Mouse (Mus musculus): ENCODE data around the gene Pld5.

The Pld5 gene

GRCm38 (mm10) chr1:175950421-175950820, 324.7 kb downstream of the Pld5 start:
- DNase-seq (ENCODE audit: low read depth), result no peak

- DNase-seq (ENCODE audit: low read depth), result no peak
These were observed 328.3 kb downstream of the Pld5 start for GRCm38 (mm10) chr1:175946718-175947315.

GRCm38 (mm10) chr1:175943168-175943567, 331.9 kb downstream of the Pld5 start:
- DNase-seq (ENCODE audit: low read depth), result no peak

GRCm38 (mm10) chr1:175938731-175939130, 336.4 kb downstream of the Pld5 start:
- no peak for DNase-seq (ENCODE audit: low read depth)

GRCm38 (mm10) chr1:175936282-175936737, 338.8 kb downstream of the Pld5 start:
- peak; percentile 85 for DNase-seq (ENCODE audit: low read depth)

GRCm38 (mm10) chr1:175931391-175931790, 343.7 kb downstream of the Pld5 start:
- no peak for DNase-seq (ENCODE audit: low read depth)

GRCm38 (mm10) chr1:175923848-175924787, 351.0 kb downstream of the Pld5 start:
- peak; percentile 72 for DNase-seq (ENCODE audit: low read depth)

GRCm38 (mm10) chr1:175921091-175921490, 354.0 kb downstream of the Pld5 start:
- DNase-seq (ENCODE audit: low read depth), result no peak

- no peak for DNase-seq (ENCODE audit: low read depth)
These were observed 355.1 kb downstream of the Pld5 start, which contains the start of gene Gm38100 for GRCm38 (mm10) chr1:175920029-175920428. Gene Gm38100 (plus strand): TSS chr1:175920329.

- DNase-seq (ENCODE audit: low read depth), result no peak
These were observed 361.3 kb downstream of the Pld5 start for GRCm38 (mm10) chr1:175913728-175914303.
